Mouse (Mus musculus): ENCODE measurements at regions not wholly inside any gene's neighbourhood (a gene's known extent, or its start where the extent isn't known, plus 50 kb on each side); places are given as distances from the start of the nearest gene placed in this dataset.

GRCm38 (mm10) chr10:25029387-25029915 is 102.2 kb upstream of the Arg1 start:
- DNase-seq, result no peak

GRCm38 (mm10) chr10:25023601-25024157 is 96.4 kb upstream of the Arg1 start:
- peak; percentile 12 for DNase-seq

DNA sequence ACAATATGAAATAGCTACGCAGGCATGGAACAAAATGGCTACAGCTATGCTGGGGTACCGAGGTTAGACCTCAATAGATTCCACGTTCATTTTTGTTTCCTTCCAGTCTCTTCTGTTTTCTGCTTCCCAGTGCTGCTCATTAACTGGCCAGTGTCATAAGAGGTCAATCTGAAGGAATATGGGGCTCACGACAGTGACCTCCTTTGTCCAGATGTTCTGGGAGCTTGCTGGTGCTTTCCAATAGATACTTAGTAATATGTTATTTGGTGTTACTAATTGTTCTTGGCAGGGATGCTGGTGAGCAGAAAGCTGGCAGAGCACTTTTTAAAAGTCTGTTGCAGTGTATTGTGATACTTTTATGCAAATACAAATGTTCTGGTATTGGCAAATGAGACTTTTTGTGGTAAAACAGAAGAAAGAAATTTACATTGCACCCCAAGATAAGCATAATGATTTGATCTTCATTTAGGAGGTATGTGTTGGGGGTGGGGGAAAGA is 95.8 kb upstream of the Arg1 start:
- DNase-seq, result no peak

DNA sequence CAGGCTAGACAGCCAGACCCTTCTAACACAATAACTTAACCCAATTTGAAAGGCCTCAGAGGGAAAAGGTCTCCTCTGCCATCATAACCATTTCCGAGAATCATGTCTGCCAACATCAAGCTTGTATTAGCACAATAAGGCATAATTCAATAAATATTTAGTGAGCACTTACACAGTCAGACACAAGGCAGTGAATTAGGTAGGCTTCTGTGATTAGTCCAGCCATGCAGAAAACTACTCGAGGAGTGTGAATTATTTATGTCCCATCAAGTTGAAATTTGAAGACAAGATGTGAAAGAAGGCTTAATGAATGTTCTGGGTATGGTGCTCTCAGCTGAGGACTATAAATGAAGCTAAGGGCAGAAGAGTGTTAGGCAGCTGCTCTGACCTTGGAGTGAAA is 91.7 kb upstream of the Arg1 start:
- DNase-seq, result no peak

- DNase-seq, result no peak
These were observed 90.6 kb upstream of the Arg1 start for GRCm38 (mm10) chr10:25017843-25018242.

GRCm38 (mm10) chr10:25016110-25016509 is 88.8 kb upstream of the Arg1 start:
- peak; percentile 43 for DNase-seq

- DNase-seq, result no peak
These were observed 84.8 kb upstream of the Arg1 start for GRCm38 (mm10) chr10:25012129-25012528.

DNA sequence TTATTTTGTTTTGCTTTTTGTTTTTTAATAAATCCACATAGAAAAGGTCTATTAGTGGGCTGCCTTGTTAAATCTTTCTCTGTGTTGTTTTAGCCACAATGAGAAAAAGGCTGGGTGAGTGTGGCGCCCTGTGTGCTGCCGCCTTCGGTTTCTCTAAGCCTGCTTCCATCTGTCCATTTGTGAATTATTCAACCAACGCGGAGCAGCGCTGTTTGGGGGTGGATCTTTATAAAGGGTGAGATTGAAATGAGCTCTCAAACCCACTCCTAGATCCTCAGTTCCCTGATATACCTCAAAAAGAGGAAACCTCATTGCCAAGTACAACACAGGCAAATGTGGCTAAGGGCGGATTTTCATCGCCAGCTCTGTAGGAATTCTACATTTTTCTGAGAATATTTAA is 74.0 kb upstream of the Arg1 start:
- no peak for DNase-seq

DNA sequence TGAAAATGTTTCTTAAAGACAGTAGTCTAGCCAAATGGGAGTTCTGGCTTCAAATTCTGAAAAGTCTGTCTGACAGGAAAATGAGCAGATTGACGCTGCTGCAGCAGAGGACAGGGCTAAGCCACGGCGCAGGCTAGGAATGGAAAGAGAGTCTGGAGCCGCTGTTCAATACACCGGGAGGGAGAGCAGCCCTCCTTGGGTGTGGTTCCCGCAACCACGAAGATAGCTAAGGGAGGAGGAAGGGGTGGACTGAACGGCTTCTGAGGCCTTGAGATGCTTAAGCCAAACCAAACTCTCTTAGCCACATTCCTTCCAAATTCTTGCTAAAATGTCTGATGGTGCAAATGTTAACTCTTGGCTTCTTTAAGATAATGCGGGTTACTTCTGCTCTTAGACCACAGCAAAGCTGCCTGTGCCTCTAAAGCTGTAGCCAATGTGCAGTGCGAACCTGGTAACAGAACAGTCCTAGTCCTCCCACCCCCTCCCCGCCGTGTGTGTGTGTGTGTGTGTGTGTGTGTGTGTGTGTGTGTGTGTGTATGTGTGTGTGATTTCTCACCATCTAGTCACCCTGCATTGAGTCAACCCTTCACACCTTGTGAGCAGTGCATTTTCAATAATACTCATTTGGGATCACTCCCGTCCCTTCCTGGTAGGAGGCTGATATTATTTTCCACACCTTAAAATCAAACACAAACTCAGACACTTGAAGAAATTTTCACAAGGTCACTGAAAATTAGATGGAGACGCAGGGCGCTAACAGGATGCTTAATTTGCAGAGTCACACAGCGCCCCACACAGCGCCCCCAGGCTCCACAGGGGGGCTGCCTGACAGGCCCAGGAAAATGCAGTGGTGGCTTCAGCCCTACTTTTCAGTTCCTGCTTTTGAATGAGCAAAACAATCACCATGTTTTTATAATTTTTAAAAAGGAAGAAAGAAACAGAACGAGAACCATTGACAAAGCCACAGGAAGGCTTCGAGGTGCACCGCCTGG is 73.2 kb upstream of the Arg1 start:
- no peak for DNase-seq

- DNase-seq, result no peak
These were observed 72.5 kb upstream of the Arg1 start for GRCm38 (mm10) chr10:24999807-25000206.

GRCm38 (mm10) chr10:24997661-24998060 is 70.4 kb upstream of the Arg1 start:
- DNase-seq, result no peak

GRCm38 (mm10) chr10:24995751-24996150 is 68.5 kb upstream of the Arg1 start:
- no peak for DNase-seq

GRCm38 (mm10) chr10:24989965-24990653 is 62.8 kb upstream of the Arg1 start:
- no peak for DNase-seq

DNA sequence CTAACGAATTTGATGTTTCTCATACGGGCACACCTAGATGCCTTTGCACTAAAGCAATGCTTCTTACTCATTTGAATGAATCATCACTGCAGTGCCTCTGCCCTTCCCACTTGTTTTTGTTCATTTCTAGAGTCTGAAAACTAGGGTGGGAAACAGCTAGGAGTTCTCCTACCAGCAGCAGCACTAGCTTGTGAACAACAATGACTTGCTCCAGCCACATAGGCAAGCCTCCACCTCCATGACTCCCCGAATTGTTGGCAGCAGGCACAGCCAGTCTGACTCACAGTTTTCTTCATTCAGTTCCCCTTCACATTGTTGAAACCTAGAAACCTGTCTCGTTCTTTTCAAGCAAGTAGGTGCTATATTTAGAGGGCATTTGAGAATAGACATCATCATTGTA is 57.5 kb upstream of the Arg1 start:
- no peak for DNase-seq

DNA sequence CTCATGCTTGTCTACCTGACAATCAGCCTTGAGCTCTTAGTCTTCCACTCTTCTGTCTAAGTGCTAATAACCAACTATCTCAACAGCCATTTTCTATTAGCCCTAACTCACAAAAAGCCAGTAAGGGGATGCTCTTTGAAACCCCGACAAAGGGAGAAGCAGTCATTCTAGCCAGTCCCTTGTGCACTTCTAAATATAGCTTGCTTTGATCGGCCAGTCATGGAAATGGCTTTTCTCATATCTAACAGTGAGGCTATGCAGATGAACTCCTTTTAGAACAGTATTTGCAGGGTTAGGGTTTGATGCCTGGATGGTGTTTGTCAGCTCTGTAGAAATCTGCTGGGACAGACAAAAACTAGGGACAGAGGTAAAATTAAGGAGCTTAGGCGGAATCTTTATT is 54.5 kb upstream of the Arg1 start:
- no peak for DNase-seq

Small RNAs in the stretch of these regions (microRNA-seq; reads per million reads assigned to microRNA genes)
- 0 reads per million in 2 experiments for gene Gm22566
